Mouse (Mus musculus): ENCODE results near the gene Cenpa. TPM values are rescaled to one million over a fixed set of nuclear protein-coding genes. Genes with fewer than 3 reads are reported as not detected.
"Not testable (repeated sequence)": the region's sequence is repeated elsewhere in the genome, so short reads cannot be mapped to it uniquely, and the experiment has no call there.

Cenpa gene
- polyA plus RNA-seq, 1 experiment from 2014 or later = 454 TPM

GRCm38 (mm10) chr5:30678722-30679296 is 12.2 kb downstream of the Cenpa start:
- DNase-seq (no peak), ATAC-seq (ENCODE audit: insufficient read depth) (no peak)
- no peak overlapping the region for H3K27ac ChIP-seq (ENCODE audit: low read depth)
- no peak overlapping the region for H3K9ac ChIP-seq
- H3K4me2 ChIP-seq = no peak overlapping the region
- H3K27me3 ChIP-seq (ENCODE audit: insufficient read depth, low read length) = no peaks in the 10 kb centered on the region
- H3K4me3 ChIP-seq (ENCODE audit: low read depth, low read length) = no peak overlapping the region
- WGBS = 94% methylated on average over 4 of the region's 4 CpGs
- TF ChIP-seq CTCF (IDR thresholded peaks at IDR 0.05; ENCODE audit: low read depth) = no peak
- peaks cover 34% of the 10 kb centered on the region for H3K36me3 ChIP-seq (ENCODE audit: insufficient read depth)
- H3K4me1 ChIP-seq (ENCODE audit: insufficient read depth) = no peaks in the 10 kb centered on the region
- no peaks in the 10 kb centered on the region for H3K9me3 ChIP-seq (ENCODE audit: low read depth, low read length)

GRCm38 (mm10) chr5:30679593-30679992 is 13.0 kb downstream of the Cenpa start:
- DNase-seq = no peak
- WGBS = 77% methylated on average over 5 of the region's 5 CpGs
- no peak for ATAC-seq (ENCODE audit: insufficient read depth)

DNA sequence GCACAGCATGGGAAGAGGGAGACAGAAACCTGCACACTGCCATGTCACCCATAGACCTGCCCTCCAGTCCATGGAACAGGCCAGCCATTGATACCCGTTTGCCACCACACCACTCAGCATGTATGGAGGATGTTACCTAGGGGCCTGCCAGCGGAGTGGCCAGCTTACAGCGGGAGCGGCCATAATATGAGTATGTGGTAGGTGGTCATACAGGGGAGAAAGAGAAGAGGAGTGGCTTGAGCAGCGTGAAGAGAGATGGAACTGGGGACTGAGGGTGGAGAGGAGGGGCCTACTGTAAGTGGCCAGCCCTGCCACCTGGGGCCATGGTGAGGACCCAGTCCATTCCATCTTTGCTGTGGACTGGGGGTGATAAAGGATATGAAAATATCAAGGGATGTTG is 15.4 kb downstream of the Cenpa start:
- no peaks in the 10 kb centered on the region for H3K4me1 ChIP-seq (ENCODE audit: insufficient read depth)
- H3K36me3 ChIP-seq (ENCODE audit: insufficient read depth) = peaks cover 4% of the 10 kb centered on the region
- DNase-seq (no peak), ATAC-seq (ENCODE audit: insufficient read depth) (no peak)
- H3K9ac ChIP-seq = no peak overlapping the region
- no peak overlapping the region for H3K27ac ChIP-seq (ENCODE audit: low read depth)
- H3K4me3 ChIP-seq (ENCODE audit: low read depth, low read length) = no peak overlapping the region
- H3K4me2 ChIP-seq = no peak overlapping the region
- 82% methylated on average over 5 of the region's 5 CpGs for WGBS
- TF ChIP-seq CTCF (IDR thresholded peaks at IDR 0.05; ENCODE audit: low read depth) = no peak
- no peaks in the 10 kb centered on the region for H3K9me3 ChIP-seq (ENCODE audit: low read depth, low read length)
- no peaks in the 10 kb centered on the region for H3K27me3 ChIP-seq (ENCODE audit: insufficient read depth, low read length)

More at GRCm38 (mm10) chr5:30679593-30679992, 13.0 kb downstream of the Cenpa start:
- Histone ChIP-seq H3K4me1 (ENCODE audit: insufficient read depth) (no peaks in the 10 kb centered on the region), H3K27ac (ENCODE audit: low read depth) (no peak overlapping the region), H3K4me2 (no peak overlapping the region), H3K4me3 (ENCODE audit: low read depth, low read length) (no peak overlapping the region), H3K27me3 (ENCODE audit: insufficient read depth, low read length) (no peaks in the 10 kb centered on the region), H3K9ac (no peak overlapping the region), H3K36me3 (ENCODE audit: insufficient read depth) (peaks cover 27% of the 10 kb centered on the region), H3K9me3 (ENCODE audit: low read depth, low read length) (no peaks in the 10 kb centered on the region)
- no peak for TF ChIP-seq CTCF (IDR thresholded peaks at IDR 0.05; ENCODE audit: low read depth)

DNA sequence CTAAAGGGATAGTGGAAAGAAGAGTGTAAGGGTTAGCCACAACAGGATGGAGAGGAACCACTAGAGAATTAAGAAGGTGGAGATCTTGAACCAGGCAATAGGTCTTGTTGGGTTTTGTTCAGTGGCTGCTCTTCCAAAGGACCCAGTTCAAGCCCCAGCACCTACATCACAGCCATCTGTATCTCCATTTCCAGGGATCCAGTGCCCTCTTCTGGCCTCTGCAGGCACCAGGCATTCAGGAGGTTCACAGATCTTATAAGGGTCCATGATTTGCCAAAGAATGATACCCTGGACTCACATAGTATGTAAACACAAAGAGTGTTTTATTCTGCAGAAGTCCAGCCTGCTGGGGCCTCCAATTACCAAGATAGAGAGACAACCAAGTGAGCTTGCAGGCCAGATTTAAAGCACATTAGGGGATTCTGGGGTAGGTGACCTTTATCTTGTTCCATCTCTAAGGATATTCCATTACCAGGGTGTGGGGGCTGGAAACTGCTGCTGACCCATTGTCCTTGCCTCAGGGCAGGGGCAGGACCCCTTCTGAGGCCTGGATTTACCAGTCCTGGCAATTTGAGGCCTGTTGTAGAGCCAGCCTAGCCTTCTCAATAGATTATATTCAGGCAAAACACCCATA is 16.5 kb downstream of the Cenpa start:
- no peaks in the 10 kb centered on the region for H3K36me3 ChIP-seq (ENCODE audit: insufficient read depth)
- H3K4me1 ChIP-seq (ENCODE audit: insufficient read depth) = no peaks in the 10 kb centered on the region
- ATAC-seq (ENCODE audit: insufficient read depth) (no peak), DNase-seq (peak; percentile 28)
- no peaks in the 10 kb centered on the region for H3K27me3 ChIP-seq (ENCODE audit: insufficient read depth, low read length)
- no peak overlapping the region for H3K4me3 ChIP-seq (ENCODE audit: low read depth, low read length)
- H3K4me2 ChIP-seq = no peak overlapping the region
- H3K27ac ChIP-seq (ENCODE audit: low read depth) = no peak overlapping the region
- no peaks in the 10 kb centered on the region for H3K9me3 ChIP-seq (ENCODE audit: low read depth, low read length)
- TF ChIP-seq CTCF (IDR thresholded peaks at IDR 0.05; ENCODE audit: low read depth) = peak; percentile 53
- no peak overlapping the region for H3K9ac ChIP-seq

GRCm38 (mm10) chr5:30683993-30684392 is 17.4 kb downstream of the Cenpa start:
- no peaks in the 10 kb centered on the region for H3K36me3 ChIP-seq (ENCODE audit: insufficient read depth)
- H3K9me3 ChIP-seq (ENCODE audit: low read depth, low read length) = no peaks in the 10 kb centered on the region
- no peak overlapping the region for H3K9ac ChIP-seq
- no peaks in the 10 kb centered on the region for H3K27me3 ChIP-seq (ENCODE audit: insufficient read depth, low read length)
- 63% methylated on average over 3 of the region's 3 CpGs for WGBS
- no peak overlapping the region for H3K4me3 ChIP-seq (ENCODE audit: low read depth, low read length)
- H3K4me1 ChIP-seq (ENCODE audit: insufficient read depth) = no peaks in the 10 kb centered on the region
- no peak overlapping the region for H3K4me2 ChIP-seq
- TF ChIP-seq CTCF (IDR thresholded peaks at IDR 0.05; ENCODE audit: low read depth) = peak; percentile 42; the same call in 1 of the 2 replicates
- ATAC-seq (ENCODE audit: insufficient read depth) = no peak
- no peak overlapping the region for H3K27ac ChIP-seq (ENCODE audit: low read depth)
- DNase-seq = no peak

DNA sequence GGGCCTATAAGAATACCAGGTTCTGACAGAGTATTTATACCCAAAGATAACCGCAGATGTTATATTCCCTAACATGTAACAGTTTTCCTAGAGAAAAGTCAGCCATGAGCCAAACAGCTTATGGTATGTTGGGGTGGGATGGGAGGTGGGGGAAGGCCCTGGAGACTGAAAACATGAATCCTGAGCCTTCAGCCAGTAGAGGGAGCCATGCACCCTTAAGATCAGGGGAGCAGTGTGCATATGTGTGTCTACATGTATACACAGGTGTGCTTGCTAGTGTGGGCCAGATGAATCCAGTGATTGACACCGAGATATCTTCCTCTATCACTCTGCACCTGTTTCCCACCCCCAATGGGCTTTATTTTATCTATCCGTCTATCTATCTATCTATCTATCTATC is 20.2 kb downstream of the Cenpa start:
- no peaks in the 10 kb centered on the region for H3K27me3 ChIP-seq (ENCODE audit: insufficient read depth, low read length)
- no peaks in the 10 kb centered on the region for H3K4me1 ChIP-seq (ENCODE audit: insufficient read depth)
- H3K4me2 ChIP-seq = no peak overlapping the region
- no peak overlapping the region for H3K27ac ChIP-seq (ENCODE audit: low read depth)
- ATAC-seq (ENCODE audit: insufficient read depth) (no peak), DNase-seq (peak; percentile 62)
- TF ChIP-seq CTCF (IDR thresholded peaks at IDR 0.05; ENCODE audit: low read depth) = peak; percentile 69
- WGBS = 59% methylated on average over 3 of the region's 3 CpGs
- no peak overlapping the region for H3K9ac ChIP-seq
- no peaks in the 10 kb centered on the region for H3K9me3 ChIP-seq (ENCODE audit: low read depth, low read length)
- no peak overlapping the region for H3K4me3 ChIP-seq (ENCODE audit: low read depth, low read length)
- H3K36me3 ChIP-seq (ENCODE audit: insufficient read depth) = no peaks in the 10 kb centered on the region

DNA sequence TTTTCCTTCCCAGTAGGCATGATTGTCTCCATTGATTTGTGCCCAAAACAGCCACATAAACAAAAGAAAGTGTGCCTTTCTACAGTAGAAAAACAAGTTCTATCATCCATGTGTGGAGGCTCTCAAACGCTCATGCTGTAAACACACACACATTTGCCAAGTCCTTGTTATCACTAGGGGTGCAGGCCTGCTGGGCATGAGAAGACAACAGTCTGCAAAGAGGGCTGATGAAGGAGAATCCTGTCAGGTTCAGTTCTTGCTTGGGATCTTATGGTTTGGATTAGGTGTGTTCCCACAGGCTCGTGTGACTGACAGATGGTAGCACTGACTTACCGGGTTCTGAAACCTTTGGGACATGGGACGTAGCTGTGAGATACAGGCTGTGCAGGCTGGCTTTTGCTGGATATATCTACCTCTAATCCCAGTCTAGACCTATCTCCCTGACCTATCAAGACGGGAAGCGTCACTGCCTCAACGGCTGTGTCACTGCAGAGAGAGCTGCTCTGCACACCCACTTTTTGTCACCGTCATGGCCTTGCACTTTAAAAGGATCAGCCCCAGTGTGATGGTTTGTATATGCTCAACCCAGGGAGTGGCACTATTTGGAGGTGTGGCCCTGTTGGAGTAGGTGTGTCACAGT is 33.9 kb downstream of the Cenpa start:
- H3K4me1 ChIP-seq (ENCODE audit: insufficient read depth) = no peaks in the 10 kb centered on the region
- 62% methylated on average over 8 of the region's 8 CpGs for WGBS
- no peak for ATAC-seq (ENCODE audit: insufficient read depth)
- H3K9ac ChIP-seq = no peak overlapping the region
- no peaks in the 10 kb centered on the region for H3K36me3 ChIP-seq (ENCODE audit: insufficient read depth)
- H3K27me3 ChIP-seq (ENCODE audit: insufficient read depth, low read length) = no peaks in the 10 kb centered on the region
- TF ChIP-seq CTCF (IDR thresholded peaks at IDR 0.05; ENCODE audit: low read depth) = no peak
- H3K4me2 ChIP-seq = no peak overlapping the region
- no peaks in the 10 kb centered on the region for H3K9me3 ChIP-seq (ENCODE audit: low read depth, low read length)
- DNase-seq = no peak
- H3K27ac ChIP-seq (ENCODE audit: low read depth) = no peak overlapping the region
- no peak overlapping the region for H3K4me3 ChIP-seq (ENCODE audit: low read depth, low read length)

- not testable (repeated sequence) for H3K27me3 ChIP-seq (ENCODE audit: insufficient read depth, low read length); H3K4me2 ChIP-seq; H3K27ac ChIP-seq (ENCODE audit: low read depth); ATAC-seq (ENCODE audit: insufficient read depth); H3K9me3 ChIP-seq (ENCODE audit: low read depth, low read length); H3K9ac ChIP-seq; H3K4me3 ChIP-seq (ENCODE audit: low read depth, low read length); H3K36me3 ChIP-seq (ENCODE audit: insufficient read depth); H3K4me1 ChIP-seq (ENCODE audit: insufficient read depth)
- WGBS = 27% methylated on average over 4 of the region's 4 CpGs
- peak; percentile 16 for DNase-seq
Measured at GRCm38 (mm10) chr5:30701373-30701772, 34.8 kb downstream of the Cenpa start.
